Mouse (Mus musculus) pancreas, adult 10 weeks (tissue): ENCODE measurements around the gene Oard1. TPM values are rescaled to one million over a fixed set of nuclear protein-coding genes. Genes with fewer than 3 reads are reported as not detected.

ENCODE experiments used
- polyA plus RNA-seq: library from polyadenylated mRNA; stranded (reverse); fragments of 350-450 nt; fragmentation: Illumina TruSeq; extraction: RNeasy Lipid Tissue Mini Kit (QIAGEN cat#74804); gene quantifications from one replicate; pipeline ENCODE4 v1.2.3, GENCODE M21; 2015; ENCODE audit warnings: low read depth, low replicate concordance; ENCODE audit not compliant: insufficient read depth

Gene Oard1
- polyA plus RNA-seq, result 5.6 TPM

GRCm38 (mm10) chr17:48409380-48410298 lies at the start of gene Oard1, which contains the start of gene Nfya:
Gene Oard1, plus strand, starts transcription at chr17:48410014.
Gene Nfya, minus strand, starts transcription at chr17:48409906.

GRCm38 (mm10) chr17:48432158-48432980 lies 22.6 kb downstream of the Oard1 start, which contains the start of gene Apobec2:
Gene Apobec2, minus strand, starts transcription at chr17:48432930.

GRCm38 (mm10) chr17:48451353-48451675 lies 41.5 kb downstream of the Oard1 start, which contains the start of gene Tspo2:
Gene Tspo2, minus strand, starts transcription at chr17:48451522.

GRCm38 (mm10) chr17:48454688-48455087 lies 44.9 kb downstream of the Oard1 start, which contains the start of gene Unc5cl:
Gene Unc5cl, plus strand, starts transcription at chr17:48454901.

Other genes with a start within 250 kb of the Oard1 start
- gene A530064D06Rik, start 242.7 kb upstream of the Oard1 start, polyA plus RNA-seq, result not detected
- gene Trem1, start 177.2 kb upstream of the Oard1 start, polyA plus RNA-seq, result not detected
- not detected for gene Trem3, start 162.2 kb upstream of the Oard1 start, polyA plus RNA-seq
- not detected for gene Treml4, start 145.7 kb upstream of the Oard1 start, polyA plus RNA-seq
- gene Treml2, start 110.5 kb upstream of the Oard1 start, polyA plus RNA-seq, result not detected
- not detected for gene B430306N03Rik, start 93.9 kb upstream of the Oard1 start, polyA plus RNA-seq
- gene Trem2, start 63.6 kb upstream of the Oard1 start, polyA plus RNA-seq, result 3.0 TPM
- not detected for gene Treml1, start 50.1 kb upstream of the Oard1 start, polyA plus RNA-seq
- gene Nfya, start 108 bp upstream of the Oard1 start, polyA plus RNA-seq, result 9.0 TPM
- gene Apobec2, start 22.9 kb downstream of the Oard1 start, polyA plus RNA-seq, result not detected
- gene Tspo2, start 41.5 kb downstream of the Oard1 start, polyA plus RNA-seq, result not detected
- gene Unc5cl, start 44.9 kb downstream of the Oard1 start, polyA plus RNA-seq, result 0.54 TPM